Mouse (Mus musculus): ENCODE measurements at regions not wholly inside any gene's neighbourhood (a gene's known extent, or its start where the extent isn't known, plus 50 kb on each side); places are given as distances from the start of the nearest gene placed in this dataset.

DNA sequence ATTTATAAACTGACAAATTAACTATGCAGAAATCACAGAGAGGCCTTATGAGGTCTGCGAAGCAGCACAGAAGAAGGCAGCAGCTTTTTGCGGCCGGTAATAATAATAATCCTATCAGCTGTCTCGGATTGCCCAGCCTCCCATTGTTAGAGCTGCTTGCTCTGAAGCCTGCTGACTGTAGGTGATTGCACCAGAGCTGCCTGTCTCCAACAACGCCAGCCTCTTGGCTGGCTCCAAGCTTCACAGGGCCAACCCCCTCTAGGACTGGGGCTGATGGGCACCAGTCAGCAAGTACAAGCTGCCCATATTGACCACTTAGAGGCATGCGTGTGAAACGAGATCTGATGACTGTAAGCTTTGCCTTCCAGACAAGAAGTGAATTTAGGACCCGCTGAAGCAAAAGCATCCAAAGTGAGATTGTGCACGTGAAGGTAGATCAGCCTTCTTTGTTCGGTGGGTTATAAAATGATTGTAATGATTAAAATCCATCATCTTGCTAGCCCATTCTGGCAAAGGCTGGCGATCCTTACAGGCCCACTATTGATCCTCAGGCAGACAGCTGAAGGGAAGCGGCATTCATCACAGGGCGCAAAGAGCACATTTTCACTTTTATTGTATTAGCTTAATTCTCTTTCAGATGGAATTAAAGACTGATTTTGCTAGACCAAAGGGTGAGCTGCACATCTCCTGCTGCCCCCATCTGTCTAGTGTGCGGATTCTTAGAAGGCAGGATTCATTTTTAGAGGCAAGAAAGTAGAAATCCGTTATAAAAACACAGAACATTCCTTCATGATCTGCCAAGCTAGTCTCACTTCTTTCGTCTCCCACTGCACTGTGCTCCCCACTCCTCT is 503.2 kb upstream of the Smim15 start:
- no peak for DNase-seq (ENCODE audit: low spot score in 2 of 2)

DNA sequence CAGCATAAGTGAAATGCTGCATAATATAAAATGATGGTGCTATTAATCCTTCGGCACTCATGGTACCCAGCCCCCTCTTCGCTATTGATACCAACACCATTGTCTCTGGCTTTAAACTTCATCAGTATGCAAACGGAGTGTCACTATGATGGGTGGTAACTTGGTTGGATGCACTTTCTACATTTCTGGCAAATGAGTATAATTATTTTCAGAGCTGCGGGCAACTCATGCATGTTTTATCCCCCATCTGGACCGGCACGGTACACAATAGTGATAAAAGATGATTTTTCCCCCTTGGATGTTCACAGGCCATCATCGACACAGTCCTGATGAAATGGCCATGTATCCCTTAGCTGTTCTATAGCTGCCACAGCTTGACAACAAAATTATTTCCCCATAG is 503.9 kb upstream of the Smim15 start:
- no peak for DNase-seq (ENCODE audit: low spot score in 2 of 2)

DNA sequence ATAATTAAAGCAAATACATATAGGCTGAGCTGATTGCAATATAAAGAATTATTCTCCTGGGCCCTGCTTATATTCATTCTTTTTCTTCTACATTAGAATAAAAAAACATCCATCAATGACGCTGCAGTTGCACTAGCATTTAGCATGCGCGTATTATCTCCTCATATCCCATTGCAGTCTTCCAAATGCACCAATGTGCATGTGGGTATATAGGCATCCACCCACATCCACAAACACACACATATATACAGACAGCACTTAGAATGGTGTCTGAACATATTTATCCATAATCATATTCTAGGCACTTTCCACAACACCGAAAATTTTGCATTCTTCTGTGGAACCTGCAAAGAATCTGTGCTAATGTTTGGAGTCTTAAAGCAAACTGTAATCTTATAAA is 504.4 kb upstream of the Smim15 start:
- DNase-seq (ENCODE audit: low spot score in 2 of 2) = no peak

DNA sequence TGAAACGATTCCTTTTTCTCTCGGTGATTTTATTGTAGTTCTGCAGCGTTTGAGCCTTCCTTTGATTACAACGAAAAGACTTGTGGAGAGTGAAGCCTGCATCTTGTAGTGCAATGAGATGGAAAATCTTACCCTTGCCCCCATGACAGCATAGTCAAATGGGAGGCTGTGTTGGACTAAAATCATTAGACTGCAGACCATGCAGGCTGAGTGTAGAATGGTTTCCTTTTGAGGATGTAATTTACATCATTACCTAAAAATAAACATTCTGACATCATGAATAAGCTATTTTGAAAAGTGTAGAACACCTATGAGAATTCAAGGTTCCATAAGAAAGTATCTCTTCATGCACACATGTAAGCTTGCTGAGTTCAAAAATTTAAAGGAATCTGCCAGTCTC is 504.9 kb upstream of the Smim15 start:
- DNase-seq (ENCODE audit: low spot score in 2 of 2) = no peak

DNA sequence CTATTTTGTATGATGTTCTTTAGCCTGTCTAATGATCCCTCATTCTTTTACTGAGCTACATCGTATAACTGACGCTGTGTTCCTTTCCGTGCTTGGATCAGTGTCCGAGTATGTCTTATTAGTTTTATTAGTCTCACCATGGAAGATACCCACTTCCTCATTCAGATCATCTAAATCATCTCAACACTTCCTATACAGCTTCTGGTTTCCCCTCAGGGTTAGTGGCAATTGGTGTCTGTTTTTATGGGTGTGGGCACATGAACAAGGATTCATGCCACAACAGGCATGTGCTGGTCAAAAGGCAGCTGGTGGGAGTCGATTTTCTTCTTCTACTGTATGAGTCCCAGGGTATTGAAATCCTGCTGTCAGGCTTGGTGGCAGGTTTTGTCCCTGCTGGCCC is 509.0 kb upstream of the Smim15 start:
- DNase-seq (ENCODE audit: low spot score in 2 of 2) = no peak

DNA sequence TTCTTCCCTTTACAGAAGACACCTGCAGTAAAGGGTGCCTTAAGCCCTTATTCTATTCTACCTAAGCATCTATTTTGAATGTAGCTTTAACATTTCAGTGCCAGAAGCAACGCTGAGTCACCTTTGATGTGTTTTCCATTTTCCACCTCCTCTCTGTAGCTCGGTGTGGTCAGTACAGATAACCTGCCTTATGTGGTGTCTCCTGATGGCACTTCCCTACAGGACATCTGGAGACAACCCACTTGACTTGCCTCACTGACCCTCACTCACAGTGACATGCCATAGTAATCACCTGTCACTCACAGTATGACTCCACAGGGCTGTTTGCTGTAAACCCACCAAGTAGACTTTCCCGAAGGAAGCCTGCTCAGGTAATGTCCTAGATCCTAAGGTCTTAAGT is 510.9 kb upstream of the Smim15 start:
- DNase-seq (ENCODE audit: low spot score in 2 of 2) = no peak

DNA sequence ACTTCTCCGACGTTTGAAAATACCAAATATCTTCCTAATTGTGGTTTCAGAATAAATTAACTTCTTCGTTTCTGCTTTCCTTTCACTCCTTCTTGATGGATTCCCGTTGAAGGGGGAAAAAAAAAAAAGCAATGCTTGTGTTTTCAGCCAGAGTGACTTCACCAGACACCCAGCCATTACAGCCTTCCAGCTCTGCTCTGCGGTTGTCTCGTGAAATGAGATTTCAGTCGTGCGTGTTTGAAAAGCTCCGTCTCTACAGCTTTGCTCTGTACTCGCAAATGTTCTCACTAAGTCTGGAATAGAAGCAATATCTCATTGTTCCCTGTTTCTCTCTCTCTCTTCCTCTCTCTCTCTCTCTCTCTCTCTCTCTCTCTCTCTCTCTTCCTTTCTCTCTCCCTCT is 509.6 kb upstream of the Kif2a start:
- DNase-seq (ENCODE audit: low spot score in 2 of 2) = no peak

DNA sequence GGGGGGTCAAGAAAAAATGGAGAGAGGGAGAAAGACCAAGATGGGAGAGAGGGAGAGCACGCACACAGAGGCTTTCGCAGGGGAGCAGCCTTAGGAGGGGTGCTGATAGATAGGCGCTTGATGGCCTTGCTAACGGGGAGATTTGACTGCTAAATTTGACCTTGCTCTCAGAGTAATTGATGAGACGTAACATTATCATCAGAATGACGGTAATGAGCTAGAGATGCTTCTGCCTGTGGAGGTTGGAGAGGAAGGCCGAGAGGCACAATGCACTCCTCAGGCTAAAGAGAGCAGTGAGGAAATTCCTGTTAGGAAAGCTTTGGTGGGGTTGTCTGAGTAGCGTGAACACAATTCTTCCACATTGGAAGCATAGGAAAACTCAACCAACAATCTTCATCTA is 509.1 kb upstream of the Kif2a start:
- no peak for DNase-seq (ENCODE audit: low spot score in 2 of 2)

DNA sequence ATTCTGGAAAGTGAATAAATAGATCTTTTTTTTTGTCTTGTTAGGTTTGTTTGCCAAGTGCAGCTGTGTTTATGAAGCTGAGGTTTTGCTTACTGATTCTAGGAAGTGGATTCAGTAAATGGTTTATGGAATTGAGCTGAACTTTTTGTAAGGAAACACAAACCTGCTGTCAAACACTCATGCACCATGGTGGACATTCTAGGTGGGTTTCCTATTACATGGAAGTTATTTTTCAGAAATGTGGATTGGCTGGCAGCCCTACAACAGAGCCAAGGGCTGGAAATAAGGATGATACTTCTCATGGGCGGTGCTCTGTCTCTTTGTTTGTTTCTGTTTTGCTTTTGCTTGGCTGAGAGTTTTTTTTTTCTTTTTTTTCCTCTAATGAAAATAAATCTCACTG is 508.5 kb upstream of the Kif2a start:
- no peak for DNase-seq (ENCODE audit: low spot score in 2 of 2)

DNA sequence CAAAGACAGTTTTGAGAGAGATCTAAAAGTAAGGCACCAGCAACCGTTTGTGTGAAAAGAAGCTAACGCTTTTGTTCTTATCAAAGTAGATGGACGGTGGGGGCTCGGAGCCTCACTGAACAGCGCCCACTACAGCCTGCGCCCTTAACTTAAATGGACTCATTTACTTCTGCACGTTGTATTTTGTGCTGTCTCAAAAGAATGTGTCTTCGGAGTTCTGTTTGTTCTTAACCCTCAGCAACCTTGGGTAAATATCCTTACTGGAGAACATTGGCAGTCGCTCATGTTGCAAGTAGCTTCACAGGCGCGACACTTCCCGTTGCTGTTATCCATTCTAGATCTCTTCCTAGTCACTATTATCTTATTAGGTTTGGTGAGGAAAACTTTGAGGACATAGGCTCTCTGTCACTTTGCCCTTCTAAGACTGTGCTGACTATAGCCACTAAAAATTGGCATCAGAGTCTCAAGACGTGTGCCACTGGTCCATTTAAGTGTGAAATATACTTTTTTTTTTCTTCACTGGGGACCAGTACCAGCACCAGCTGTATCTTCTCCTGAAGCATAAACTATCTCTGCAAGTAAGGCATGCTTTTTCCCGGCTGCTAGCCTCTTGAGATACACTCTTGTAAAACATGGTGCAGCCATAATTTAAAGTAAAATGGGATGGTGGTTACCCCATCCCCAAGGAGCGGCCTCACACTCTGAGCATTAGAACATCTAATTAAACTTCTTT is 507.0 kb upstream of the Kif2a start:
- DNase-seq (ENCODE audit: low spot score in 2 of 2) = no peak

DNA sequence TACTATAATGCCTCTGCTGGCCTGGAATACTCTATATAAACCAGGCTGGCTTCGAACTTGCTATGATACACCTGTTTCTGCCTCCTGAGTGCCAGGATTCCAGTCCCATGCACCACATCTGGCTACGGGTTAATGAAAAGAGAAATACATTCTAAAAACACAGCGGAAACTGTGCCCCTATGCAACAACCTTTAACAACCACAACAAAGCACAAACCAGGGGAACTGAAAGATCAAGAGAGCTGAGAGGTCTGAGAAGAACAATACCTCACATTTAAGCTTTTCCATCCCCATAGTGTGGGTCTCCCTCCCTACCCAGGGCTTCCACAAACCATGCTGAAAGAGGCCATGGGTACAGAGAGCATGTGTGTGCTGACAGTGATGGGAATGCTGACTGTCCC is 501.0 kb upstream of the Kif2a start:
- no peak for DNase-seq (ENCODE audit: low spot score in 2 of 2)

DNA sequence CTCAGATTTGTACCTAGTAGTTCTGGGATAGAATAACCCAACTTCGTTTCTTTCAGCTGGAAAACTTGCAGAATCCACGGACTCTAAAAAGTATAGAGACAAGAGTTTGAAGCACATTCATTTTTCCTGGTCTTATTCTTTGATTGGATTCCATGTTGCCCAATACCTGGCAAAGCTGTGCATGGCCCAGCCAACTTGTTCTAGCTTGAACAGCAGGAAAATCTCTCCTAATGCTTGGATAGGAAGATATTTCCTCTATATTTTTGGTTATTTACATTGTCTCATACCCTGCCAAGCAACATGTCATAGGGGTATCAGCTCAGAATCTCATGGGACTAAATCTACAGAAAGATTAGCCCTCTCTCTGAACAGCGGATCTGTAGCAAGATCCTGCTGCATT is 492.3 kb upstream of the Kif2a start:
- DNase-seq (ENCODE audit: low spot score in 2 of 2) = no peak

DNA sequence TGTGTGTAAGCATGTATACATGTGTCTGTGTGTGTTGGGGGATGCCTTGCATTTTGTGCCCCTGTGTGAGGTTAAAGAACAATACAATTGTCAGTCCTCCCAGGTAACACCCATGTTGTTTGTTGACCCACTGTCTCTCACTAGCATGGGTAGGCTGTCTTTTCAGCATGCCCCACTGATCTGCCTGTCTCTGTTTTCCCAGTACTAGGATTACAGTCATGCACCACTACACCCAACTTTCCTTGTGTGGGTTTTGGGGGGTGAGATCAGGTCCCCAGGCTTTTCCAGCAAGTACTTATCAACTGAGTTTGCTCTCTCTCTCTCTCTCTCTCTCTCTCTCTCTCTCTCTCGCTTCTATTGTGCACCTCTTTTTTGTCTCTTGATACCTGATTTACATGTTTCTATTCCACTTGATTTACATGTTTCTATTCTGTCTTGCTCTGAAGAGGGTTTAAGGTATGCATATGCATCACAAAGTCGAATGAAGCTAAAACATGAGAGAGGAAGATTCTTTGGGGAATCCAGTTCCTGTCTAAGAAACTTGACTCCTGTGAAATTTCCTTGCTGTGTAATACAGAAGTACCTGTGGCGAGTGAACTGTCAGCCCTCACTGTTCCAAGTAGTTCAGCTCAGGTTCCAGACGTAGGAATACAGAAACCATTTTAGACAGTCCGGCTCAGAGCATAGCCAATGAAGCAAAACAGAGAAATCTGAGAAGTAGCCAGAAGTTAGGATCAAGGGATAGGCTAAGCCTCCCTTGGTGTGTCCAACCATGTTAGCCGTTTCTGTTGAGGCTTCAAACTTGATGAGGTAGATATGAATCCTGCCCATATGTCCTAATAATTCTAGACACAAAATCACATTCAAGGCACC is 491.6 kb upstream of the Kif2a start:
- no peak for DNase-seq (ENCODE audit: low spot score in 2 of 2)

DNA sequence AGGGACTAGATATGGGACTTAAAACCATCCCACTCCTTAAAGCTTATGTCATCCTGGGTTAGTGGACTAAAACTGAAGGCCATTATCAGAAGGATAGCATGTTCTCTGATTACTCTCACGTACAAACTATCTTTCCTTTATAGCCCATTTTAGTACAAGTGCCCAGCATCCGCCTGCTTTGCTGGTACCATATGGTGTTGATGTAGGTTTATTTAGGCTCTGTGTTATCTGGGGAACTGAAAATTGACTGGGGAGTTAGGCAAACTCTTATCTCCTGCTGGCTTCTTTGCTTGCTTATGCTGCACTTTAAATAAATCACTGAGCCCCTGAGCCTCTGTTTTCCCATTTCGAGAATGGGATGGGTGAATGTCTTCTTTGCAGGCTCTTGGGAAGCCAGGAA is 485.4 kb upstream of the Kif2a start:
- DNase-seq (ENCODE audit: low spot score in 2 of 2) = no peak

DNA sequence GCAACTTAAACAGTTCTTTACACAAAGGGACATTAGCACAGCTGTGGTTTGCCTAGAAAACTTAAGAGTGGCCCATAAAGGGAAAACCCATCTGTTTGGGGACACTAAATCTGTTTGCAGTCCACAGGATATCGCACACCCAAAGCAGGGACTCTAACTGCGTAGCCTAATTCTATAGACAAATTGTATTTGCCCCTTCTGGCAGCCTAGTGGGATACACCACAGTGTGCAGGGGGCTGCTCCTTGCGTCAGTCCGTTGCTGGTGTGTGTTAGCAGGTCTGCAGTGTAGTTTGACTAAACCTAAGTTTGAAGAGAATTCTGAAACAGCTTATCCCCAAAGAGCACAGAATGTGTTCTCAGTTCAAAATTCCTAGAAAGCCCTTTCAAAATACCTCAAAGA is 484.9 kb upstream of the Kif2a start:
- no peak for DNase-seq (ENCODE audit: low spot score in 2 of 2)

DNA sequence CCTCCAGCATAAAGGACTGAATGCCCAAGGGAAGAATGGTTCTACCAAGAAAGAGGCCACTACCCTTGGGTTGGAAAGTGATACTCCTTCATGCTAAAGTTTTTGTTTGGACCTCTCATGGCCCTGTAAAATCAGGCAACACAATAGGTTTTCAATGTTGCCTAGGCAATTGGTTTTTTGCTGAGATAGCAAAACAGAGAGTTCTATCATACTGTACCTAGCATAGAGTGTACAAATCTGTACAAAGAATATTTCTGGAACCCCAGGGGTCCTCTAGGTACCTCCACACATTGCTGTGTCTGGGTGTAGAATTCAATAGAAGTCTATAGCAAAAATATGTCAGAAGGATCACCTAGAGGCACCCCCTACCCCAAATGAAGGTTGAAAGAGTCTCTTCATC is 483.4 kb upstream of the Kif2a start:
- no peak for DNase-seq (ENCODE audit: low spot score in 2 of 2)

DNA sequence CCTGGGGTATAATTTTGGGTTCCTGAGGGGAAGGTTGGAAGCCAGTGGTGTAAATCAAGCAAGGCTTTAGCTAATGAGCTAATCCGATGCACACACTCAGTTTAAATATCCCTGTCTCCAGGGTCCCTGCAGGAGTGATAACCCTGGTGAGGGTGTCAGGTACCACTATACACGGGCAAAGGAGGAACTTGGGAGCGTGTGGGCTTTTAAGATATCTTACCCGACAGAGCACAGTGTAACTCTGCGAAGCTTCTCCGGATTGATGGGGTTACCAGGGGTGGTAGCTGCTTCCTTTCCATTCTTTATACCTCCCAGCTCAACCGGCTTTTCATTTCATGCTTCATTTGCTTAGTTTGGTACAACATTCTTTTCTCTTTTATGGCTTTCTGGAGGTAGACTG is 480.3 kb upstream of the Kif2a start:
- DNase-seq (ENCODE audit: low spot score in 2 of 2) = no peak

DNA sequence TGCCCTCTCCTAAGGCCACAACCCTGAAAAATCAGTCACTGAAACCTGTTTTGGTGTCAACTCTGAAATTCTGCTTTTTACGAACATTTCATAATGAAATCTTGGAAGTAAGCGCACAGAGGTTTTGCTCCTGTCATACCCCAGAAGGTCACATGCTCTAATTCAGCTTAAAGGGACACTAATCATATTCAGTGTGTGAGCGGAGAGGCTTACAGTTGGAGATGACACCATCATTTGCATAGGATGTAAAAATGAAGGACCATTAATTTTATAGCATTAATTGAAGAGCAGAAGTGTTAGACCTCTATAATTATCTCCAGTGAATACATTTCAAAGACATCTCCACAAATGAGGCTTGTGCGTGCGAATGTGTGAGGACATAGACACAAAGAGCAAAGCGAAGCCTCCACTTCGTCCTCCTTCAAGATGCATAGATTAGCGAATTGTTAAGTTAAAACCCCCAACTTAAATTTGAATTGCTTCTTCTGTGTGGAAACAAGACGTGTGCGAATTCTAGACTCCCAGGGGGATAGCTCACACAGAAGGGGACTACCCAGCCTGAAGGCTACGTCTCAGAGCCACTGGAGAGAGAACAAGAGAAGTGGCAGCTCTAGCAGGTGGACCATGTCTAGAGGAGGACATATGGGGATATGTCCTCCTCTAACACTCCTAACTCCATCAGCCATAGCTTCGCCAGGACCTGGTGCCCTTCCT is 479.0 kb upstream of the Kif2a start:
- DNase-seq (ENCODE audit: low spot score in 2 of 2) = no peak

DNA sequence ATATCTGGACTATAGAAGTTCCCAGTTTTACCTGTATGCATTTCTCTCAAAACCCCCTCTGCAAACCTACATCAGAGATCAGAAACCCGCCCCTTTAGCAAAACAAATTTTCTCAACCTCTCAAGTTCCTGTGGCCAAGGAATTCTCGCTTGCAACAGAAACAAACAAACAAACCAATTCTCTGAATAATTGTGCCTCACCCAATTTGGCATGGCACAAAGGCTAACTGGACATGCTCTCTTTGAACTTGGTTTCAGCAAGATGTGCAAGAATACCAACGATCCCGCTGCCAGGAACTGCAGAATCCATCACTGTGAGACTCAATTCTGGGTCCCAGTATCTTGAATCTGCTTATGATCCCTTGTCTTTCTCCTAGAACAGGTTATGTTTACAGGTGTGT is 477.4 kb upstream of the Kif2a start:
- no peak for DNase-seq (ENCODE audit: low spot score in 2 of 2)

DNA sequence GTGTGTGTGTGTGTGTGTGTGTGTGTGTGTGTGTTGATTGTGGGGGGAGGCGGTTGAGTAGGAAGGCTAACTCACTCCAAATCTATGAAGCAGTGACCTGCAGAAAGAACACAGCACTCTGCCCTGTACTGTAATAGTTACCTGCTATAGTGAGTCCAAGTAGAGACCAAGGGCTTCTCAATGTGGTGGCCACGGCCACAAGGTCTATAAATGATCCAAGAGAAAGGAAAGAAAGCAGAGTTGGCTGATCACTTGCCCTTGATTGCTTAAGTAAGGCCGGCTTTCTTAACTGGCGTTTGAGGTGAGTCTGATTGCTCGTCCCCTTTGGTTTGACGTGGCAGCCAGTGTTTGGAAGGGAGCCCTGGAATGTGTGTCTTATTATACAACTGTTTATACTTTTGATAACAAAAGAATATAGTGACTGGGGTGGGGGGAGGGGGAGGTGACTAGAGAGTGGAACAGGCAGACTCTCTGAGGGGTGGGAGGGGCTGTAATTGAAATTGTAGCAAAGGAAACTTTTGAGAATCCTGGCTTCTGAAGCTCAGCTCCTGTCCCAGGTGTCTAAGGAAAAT is 473.3 kb upstream of the Kif2a start:
- no peak for DNase-seq (ENCODE audit: low spot score in 2 of 2)

DNA sequence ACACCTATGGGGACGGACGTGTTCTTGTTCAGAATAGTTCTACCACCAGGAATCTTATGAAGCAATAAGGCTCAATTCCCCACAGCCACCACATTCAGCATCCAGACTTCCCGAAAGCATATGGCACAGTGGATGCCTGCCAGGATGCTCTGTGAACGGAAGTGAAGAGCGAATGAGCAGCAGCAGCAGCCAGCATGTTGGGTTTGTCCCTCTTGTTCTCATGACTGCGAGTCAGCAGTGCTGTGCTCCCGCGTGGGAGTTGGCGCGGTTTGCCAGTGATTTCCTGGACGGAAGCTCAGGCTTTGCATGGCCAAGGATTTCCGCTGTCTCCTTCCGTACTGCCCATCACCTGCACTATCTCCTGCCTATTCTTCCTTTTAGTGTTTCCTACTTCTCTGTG is 471.8 kb upstream of the Kif2a start:
- DNase-seq (ENCODE audit: low spot score in 2 of 2) = no peak

DNA sequence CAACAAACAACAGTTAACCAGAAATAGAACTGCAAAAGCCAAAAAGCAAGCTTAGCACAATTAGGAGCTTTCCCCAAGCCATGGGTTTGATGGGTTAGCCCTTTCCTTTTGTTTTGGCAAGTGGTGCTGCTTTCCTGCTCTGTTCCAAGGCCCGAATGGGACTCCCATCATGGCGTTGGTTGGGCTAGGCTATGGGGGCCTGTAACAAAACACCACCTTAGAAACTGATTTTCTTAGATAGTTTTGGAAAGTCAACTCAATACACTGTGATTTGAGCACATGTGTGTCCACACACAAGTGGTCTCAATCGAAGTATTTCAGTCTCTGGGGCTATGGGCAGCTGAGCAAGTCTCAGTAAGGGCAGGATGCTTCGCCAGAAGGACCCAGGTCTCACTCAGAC is 470.5 kb upstream of the Kif2a start:
- no peak for DNase-seq (ENCODE audit: low spot score in 2 of 2)
